ENCODE assay signal across 10 mouse cellular contexts in the genomic region with DNA sequence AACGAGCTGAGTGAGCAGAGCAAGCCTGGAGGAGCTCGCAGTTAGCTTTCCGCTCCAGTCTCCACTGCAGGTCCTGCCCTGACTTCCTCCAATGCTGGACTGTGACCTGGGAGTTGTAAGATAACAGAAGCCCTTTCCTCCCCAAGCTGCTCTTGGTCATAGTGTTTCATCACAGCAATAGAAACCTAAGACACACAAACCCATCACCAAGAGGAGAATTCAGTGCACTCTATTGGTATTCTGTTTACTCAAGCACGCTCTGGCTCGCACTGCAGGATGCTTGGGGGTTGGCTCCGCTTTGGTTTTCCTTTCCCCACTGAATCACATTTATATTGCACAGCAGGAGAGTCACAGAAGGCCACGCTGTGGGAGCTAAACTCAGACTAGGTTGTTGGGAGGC. TPM values are rescaled to one million over a fixed set of nuclear protein-coding genes. Genes with fewer than 3 reads are reported as not detected.
DNase-seq lines count a peak whose midpoint lies in the region; ATAC-seq lines count a peak whose summit lies in the region.
"Had no signal": no experiment of that assay in that cellular context is flagged by ENCODE, and none has a peak within 500 bp of the region (broad histone marks: within the 10 kb centered on the region; RNA-seq: fewer than 3 reads in every experiment).

No protein-coding gene starts in this region.

- H3K4me1 ChIP-seq in erythroblast, embryonic 14.5 days (ENCODE audit: control insufficient read depth), result peaks cover 73% of the 10 kb centered on the region

- no peak for ATAC-seq in erythroblast, adult 5-6 weeks (replicated peaks; ENCODE audit: low FRiP score, poor library complexity, severe bottlenecking)
- ATAC-seq in CD4-positive, CD25-positive, alpha-beta regulatory T cell, adult 4 months, result no peak
- ATAC-seq: midbrain, embryonic 16.5 days had no signal

- DNase-seq in 416B (ENCODE audit: low read depth), result peak; percentile 92
- DNase-seq in cerebellum, postnatal 14 days, result peak; percentile 11 to 44
- peak; percentile 24 to 49 for DNase-seq in kidney, postnatal 25 days
- no peak for DNase-seq in gastrocnemius, adult 8-10 months (ENCODE audit: low spot score in 2 of 2)
- DNase-seq in gastrocnemius, postnatal 10 days, result no peak

- H3K4me3 ChIP-seq in erythroblast, embryonic 14.5 days (replicated peaks), result peak overlapping the region; percentile 37
- H3K4me3 ChIP-seq: left cerebral cortex, adult 2 months had no signal

- H3K36me3 ChIP-seq in erythroblast, embryonic 14.5 days (ENCODE audit: control insufficient read depth), result no peaks in the 10 kb centered on the region; the same call in none of the 2 replicates

- H3K27me3 ChIP-seq in erythroblast, embryonic 14.5 days (ENCODE audit: control insufficient read depth), result no peaks in the 10 kb centered on the region

- no peaks in the 10 kb centered on the region for H3K9me3 ChIP-seq in erythroblast, embryonic 14.5 days (ENCODE audit: control insufficient read depth, low read length)

RNA-seq across cellular contexts. Expression of a gene that starts 3.2 kb away (rescaled TPM):
- 0.24 and 0.50 TPM in 2 replicates for polyA plus RNA-seq in erythroblast, embryonic 14.5 days (2012)
- 23.8 and 32.2 TPM in 2 replicates for total RNA-seq in erythroblast, adult 5-6 weeks (2015; ENCODE audit: low replicate concordance)
- 25.6 and 31.1 TPM in 2 replicates for total RNA-seq in erythroblast, adult 5-6 weeks (2017; ENCODE audit: low replicate concordance)
- polyA plus RNA-seq in CD4-positive, CD25-positive, alpha-beta regulatory T cell, adult 4 months (2017; shearing (Covaris generic)), result 100 to 1,000 TPM; 135 to 165 TPM
- total RNA-seq in gastrocnemius, adult 8-10 months (2022), result 10 to 100 TPM; 36.2 to 53.7 (median 42.1) TPM
- 10 to 100 TPM; 40.8 to 48.2 TPM for total RNA-seq in gastrocnemius, postnatal 10 days (2021)

Comparison
In these comparisons a context has a peak if more than half of its experiments do, and no peak if none do; other contexts are left out.
1. DNase-seq: peak in 416B (single experiment), cerebellum, postnatal 14 days (2 of 2) and kidney, postnatal 25 days (2 of 2); none in gastrocnemius, adult 8-10 months (0 of 2) and gastrocnemius, postnatal 10 days (single experiment).